Mouse (Mus musculus) neural tube, embryonic 15.5 days (tissue): ENCODE measurements around the gene Zkscan8. TPM values are rescaled to one million over a fixed set of nuclear protein-coding genes. Genes with fewer than 3 reads are reported as not detected.
"Not testable (repeated sequence)": the region's sequence is repeated elsewhere in the genome, so short reads cannot be mapped to it uniquely, and the experiment has no call there.

Source experiments
- ATAC-seq: fragments of 200-750 bp; cut with Nextera tagmentation; 2 replicates; pipeline ENCODE4 v1.8.0; 2017; ENCODE audit warnings: mild to moderate bottlenecking, moderate TSS enrichment, moderate library complexity; ENCODE audit not compliant: low FRiP score
- H3K27ac ChIP-seq: fragments of 300-500 bp; sonication (generic); replicated peaks from 2 replicates; pipeline ENCODE4 v1.5.1; 2015; ENCODE audit warnings: mild to moderate bottlenecking, inconsistent platforms
- H3K27me3 ChIP-seq: fragments of 300-500 bp; sonication (generic); replicated peaks from 2 replicates; pipeline ENCODE4 v1.6.1; 2015; ENCODE audit warnings: inconsistent platforms
- H3K36me3 ChIP-seq: fragments of 300-500 bp; sonication (generic); 2 replicates; pipeline ENCODE4 v1.6.1; 2015; ENCODE audit warnings: inconsistent platforms
- H3K4me1 ChIP-seq: fragments of 300-500 bp; sonication (generic); 2 replicates; pipeline ENCODE4 v1.6.1; 2015; ENCODE audit warnings: inconsistent platforms
- H3K4me2 ChIP-seq: fragments of 300-500 bp; sonication (generic); 2 replicates; pipeline ENCODE4 v1.6.1; 2015; ENCODE audit warnings: inconsistent platforms, mild to moderate bottlenecking, moderate library complexity
- H3K4me3 ChIP-seq: fragments of 300-500 bp; sonication (generic); replicated peaks from 2 replicates; pipeline ENCODE4 v1.5.1; 2015; ENCODE audit warnings: mild to moderate bottlenecking, inconsistent platforms
- H3K9ac ChIP-seq: fragments of 300-500 bp; sonication (generic); replicated peaks from 2 replicates; pipeline ENCODE4 v1.6.1; 2015; ENCODE audit warnings: mild to moderate bottlenecking, inconsistent platforms
- H3K9me3 ChIP-seq: fragments of 300-500 bp; sonication (generic); replicated peaks from 2 replicates; pipeline ENCODE4 v1.6.1; 2016; ENCODE audit warnings: inconsistent platforms
- WGBS: fragments of 180-500 bp; shearing (Covaris S2); methylation state at CpG from one replicate; pipeline ENCODE4 v1.1.7; 2015; ENCODE audit warnings: mixed read lengths; 5-methylcytosine and 5-hydroxymethylcytosine counted together
- polyA plus RNA-seq: library from polyadenylated mRNA; unstranded; fragments of >200 nt; fragmentation: Nextera tagmentation; extraction: Ambion mirVana; gene quantifications from 2 replicates; pipeline ENCODE4 v1.2.1, GENCODE M21; 2015

Zkscan8 gene
- 4.3 and 4.9 TPM in 2 replicates for polyA plus RNA-seq

DNA sequence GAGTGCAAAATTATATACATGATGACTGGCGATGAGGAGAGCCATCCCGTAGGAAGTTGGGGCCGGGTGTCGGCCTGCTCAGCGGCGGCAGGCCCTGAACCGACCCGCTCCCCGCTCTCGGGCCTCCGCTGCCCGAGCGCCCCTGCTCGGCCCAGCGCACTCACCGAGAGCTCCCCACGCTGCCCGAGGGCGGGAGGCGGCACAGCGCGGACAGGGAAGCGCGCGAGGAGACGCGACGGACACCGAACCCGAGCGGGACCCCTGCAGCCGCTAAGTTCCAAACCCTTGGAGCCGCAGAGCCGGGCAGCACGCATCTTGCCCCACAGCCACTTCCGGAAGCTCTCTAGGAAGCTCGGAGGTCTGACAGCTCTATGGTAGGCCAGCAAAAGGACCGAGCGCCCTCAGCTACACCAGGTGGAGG lies at the start of gene Zkscan8:
Gene Zkscan8, minus strand, starts transcription at position 340 of the 421 bp plus-strand sequence.
- Histone ChIP-seq H3K9ac (peak within 1 kb of the TSS; percentile 95), H3K4me1 (peaks cover 10% of the 10 kb centered on the region), H3K4me3 (peak within 1 kb of the TSS; percentile 98), H3K36me3 (peaks cover 12% of the 10 kb centered on the region), H3K27me3 (no peaks in the 10 kb centered on the region), H3K9me3 (no peaks in the 10 kb centered on the region), H3K4me2 (peak within 1 kb of the TSS; percentile 59), H3K27ac (peak within 1 kb of the TSS; percentile 92)
- peak; percentile 100 for ATAC-seq
- under 1% methylated on average over 38 of the region's 39 CpGs for WGBS

DNA sequence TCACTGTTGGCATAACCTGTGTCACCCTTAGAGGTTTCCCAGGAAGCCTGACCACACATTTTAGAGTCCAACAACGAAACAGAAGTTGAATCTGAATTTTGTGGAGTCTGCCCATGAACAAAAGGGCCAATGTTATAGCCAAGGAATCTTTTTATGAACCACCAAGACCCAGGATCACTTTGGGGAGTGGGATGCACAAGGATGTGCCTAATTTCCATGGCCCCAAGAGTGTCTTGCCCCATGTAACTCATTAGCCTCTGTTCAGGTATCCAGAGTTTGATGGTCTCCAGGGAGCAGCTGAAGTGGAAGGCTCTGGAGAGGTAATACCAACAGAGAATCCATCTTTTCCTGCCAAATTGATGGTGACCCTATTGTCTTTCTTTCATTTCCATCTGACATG lies 28.9 kb upstream of the Zkscan8 start, which contains the start of gene Olfr1535:
Gene Olfr1535, minus strand, starts transcription at position 101 of the 400 bp plus-strand sequence.
- H3K9me3 ChIP-seq: no peaks in the 10 kb centered on the region
- no peak within 1 kb of the TSS for H3K4me2 ChIP-seq
- no peaks in the 10 kb centered on the region for H3K27me3 ChIP-seq
- no peak within 1 kb of the TSS for H3K4me3 ChIP-seq
- no peak within 1 kb of the TSS for H3K9ac ChIP-seq
- no peak within 1 kb of the TSS for H3K27ac ChIP-seq
- 39% methylated on average over 1 of the region's 1 CpGs for WGBS
- no peaks in the 10 kb centered on the region for H3K4me1 ChIP-seq
- no peaks in the 10 kb centered on the region for H3K36me3 ChIP-seq
- ATAC-seq: no peak

DNA sequence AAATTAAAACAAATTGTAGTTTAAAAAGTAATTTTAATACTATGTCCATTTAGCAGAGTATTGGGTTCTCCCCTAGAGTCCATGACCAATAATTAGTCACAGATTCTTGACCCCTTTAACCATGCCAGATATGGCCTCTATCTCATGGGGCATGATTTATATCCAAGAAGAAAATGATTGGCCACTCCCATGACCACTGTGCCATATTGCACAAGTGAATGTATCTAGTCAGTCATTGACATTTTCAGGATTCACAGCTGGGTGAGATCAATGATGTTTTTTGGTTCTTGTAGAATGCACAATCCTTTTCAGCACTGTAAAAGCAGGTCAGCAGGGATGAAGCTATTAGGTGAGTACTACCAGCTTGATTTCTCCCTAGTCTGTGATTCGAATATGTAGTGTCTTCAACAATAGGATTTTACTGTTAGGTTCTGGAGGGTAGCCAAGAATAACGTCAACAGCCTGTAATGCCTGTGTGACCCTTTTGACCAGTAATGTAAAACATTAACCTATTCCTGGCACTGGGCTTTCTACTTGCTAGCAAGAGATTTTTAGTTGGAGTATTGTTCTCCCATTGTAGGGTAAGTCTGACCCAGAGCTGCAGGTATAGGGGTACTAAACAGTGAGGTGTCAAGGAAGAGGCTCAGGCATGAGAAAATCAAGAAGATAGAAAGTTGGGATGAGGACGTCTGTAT lies 19.6 kb upstream of the Zkscan8 start:
- H3K9ac ChIP-seq: no peak overlapping the region
- no peak overlapping the region for H3K4me2 ChIP-seq
- H3K36me3 ChIP-seq: no peaks in the 10 kb centered on the region
- no peaks in the 10 kb centered on the region for H3K4me1 ChIP-seq
- WGBS: 58% methylated on average over 3 of the region's 3 CpGs
- no peak overlapping the region for H3K4me3 ChIP-seq
- no peaks in the 10 kb centered on the region for H3K9me3 ChIP-seq
- no peaks in the 10 kb centered on the region for H3K27me3 ChIP-seq
- ATAC-seq: no peak
- H3K27ac ChIP-seq: no peak overlapping the region

DNA sequence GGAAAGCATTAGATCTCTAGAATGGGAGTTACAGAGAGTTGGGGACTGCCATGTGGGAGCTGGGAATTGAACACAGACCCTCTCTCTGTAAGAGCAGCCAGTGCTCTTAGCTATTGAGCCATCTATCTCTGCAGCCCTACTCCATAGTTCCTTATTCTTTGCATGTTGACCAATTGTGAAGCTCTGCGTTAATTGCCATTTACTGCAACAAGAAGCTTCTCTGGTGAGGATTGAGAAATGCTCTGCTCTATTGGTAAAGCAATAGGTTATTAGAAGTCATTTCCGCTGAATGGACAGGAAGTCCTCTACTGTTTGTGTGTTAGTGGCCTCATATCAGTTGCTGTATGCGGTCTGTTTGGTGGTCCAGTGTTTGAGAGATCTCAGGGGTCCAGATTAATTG lies 18.6 kb upstream of the Zkscan8 start:
- H3K9ac ChIP-seq: no peak overlapping the region
- no peaks in the 10 kb centered on the region for H3K36me3 ChIP-seq
- no peak overlapping the region for H3K4me2 ChIP-seq
- no peak overlapping the region for H3K4me3 ChIP-seq
- ATAC-seq: no peak
- over 99% methylated on average over 3 of the region's 3 CpGs for WGBS
- H3K27ac ChIP-seq: no peak overlapping the region
- no peaks in the 10 kb centered on the region for H3K9me3 ChIP-seq
- H3K4me1 ChIP-seq: no peaks in the 10 kb centered on the region
- no peaks in the 10 kb centered on the region for H3K27me3 ChIP-seq

DNA sequence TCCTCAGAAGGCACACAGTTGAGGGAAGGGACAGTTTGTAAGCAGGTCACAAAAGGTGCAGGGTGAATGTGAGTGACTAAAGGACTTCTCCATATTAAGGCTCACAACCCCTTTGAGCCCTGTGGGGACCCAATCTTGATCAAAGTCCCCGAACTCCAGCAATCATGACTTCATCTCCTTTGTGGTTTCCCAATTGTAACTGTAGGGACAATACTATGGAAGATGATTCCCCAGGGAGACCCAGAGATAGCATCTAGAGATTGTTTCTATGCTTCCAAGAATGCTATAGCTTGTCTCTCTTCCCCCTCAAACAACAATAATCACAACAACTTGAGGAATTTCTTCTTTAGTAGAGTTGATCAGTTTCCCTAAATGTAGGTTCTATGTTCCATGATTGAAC lies 11.8 kb upstream of the Zkscan8 start, which contains the start of gene Olfr1366:
Gene Olfr1366, minus strand, starts transcription at position 101 of the 400 bp plus-strand sequence.
- H3K4me1 ChIP-seq: no peaks in the 10 kb centered on the region
- no peaks in the 10 kb centered on the region for H3K36me3 ChIP-seq
- H3K27me3 ChIP-seq: no peaks in the 10 kb centered on the region
- 71% methylated on average over 1 of the region's 1 CpGs for WGBS
- H3K27ac ChIP-seq: no peak within 1 kb of the TSS
- no peak within 1 kb of the TSS for H3K9ac ChIP-seq
- ATAC-seq: no peak
- no peak within 1 kb of the TSS for H3K4me2 ChIP-seq
- no peak within 1 kb of the TSS for H3K4me3 ChIP-seq
- H3K9me3 ChIP-seq: no peaks in the 10 kb centered on the region

DNA sequence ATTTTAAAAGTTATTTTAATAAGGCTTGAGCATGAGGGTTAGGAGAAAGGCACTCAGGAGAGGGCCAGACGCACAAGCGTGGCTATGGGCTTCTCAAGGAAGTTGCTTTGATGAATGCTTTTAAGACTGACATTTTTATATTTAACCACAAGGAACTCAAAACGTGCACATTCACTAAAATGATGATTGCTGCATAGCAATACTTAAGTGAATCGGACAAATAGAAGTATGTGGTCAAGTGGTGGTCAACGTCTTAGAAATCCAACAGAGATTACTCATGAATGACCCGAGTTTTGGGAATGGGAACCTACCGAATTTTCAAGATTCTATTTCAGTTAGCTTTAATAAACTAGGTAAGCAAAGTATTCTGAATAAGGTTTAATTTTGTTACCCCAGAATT lies 784 bp downstream of the Zkscan8 start:
- H3K27me3 ChIP-seq: no peaks in the 10 kb centered on the region
- H3K4me2 ChIP-seq: peak overlapping the region; percentile 59
- no peak overlapping the region for H3K27ac ChIP-seq
- H3K9ac ChIP-seq: no peak overlapping the region
- peaks cover 10% of the 10 kb centered on the region for H3K4me1 ChIP-seq
- peaks cover 16% of the 10 kb centered on the region for H3K36me3 ChIP-seq
- peak overlapping the region; percentile 98 for H3K4me3 ChIP-seq
- H3K9me3 ChIP-seq: no peaks in the 10 kb centered on the region
- ATAC-seq: no peak
- 51% methylated on average over 7 of the region's 7 CpGs for WGBS

DNA sequence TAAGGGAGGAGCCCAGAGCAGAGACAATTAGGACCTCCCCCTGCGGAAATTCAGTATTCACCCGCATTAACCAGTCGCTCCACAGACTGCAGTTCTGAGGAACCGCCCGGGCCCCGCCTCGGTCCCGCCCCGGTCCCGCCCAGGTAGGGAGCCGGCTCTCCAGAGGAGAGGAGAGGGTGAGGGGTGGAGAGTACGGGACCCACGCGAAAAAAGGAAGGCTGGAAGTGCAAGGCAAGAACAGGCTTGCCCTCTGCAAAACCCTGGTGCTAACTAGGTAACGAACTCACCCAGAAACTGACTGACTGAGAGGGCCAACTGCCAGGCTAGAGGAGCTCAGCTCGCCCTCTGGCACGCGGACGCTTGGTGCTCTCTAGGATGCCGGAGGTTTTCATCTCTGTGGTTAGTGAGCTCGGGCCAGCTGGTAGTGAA lies 24.7 kb downstream of the Zkscan8 start:
- peak overlapping the region; percentile 73 for H3K4me3 ChIP-seq
- H3K27me3 ChIP-seq: no peaks in the 10 kb centered on the region
- H3K4me2 ChIP-seq: peak overlapping the region; percentile 68
- no peaks in the 10 kb centered on the region for H3K9me3 ChIP-seq
- H3K27ac ChIP-seq: peak overlapping the region; percentile 89
- WGBS: 0% methylated on average over 21 of the region's 21 CpGs
- no peaks in the 10 kb centered on the region for H3K36me3 ChIP-seq
- 0 out of 2 replicates have a peak, but pooled peaks cover 4% of the 10 kb centered on the region for H3K4me1 ChIP-seq
- H3K9ac ChIP-seq: peak overlapping the region; percentile 59
- ATAC-seq: peak; percentile 99

DNA sequence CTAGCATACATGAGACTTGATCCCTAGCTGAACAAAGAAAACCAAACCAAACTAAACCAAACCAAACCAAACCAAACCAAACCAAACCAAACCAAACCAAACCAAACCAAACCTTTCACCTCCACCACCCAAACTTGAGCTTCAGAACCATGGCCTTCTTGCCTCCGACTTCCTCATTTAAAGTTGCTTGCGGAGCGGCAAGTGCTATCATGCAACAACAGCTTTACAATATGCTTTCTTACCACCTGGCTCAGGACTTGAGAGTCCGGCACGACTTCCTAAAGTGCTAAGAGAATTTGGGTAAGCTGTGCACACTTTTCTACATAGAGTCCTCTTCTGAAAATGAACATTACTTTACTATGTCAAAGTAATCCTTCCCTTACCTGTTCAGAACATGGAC lies 28.6 kb downstream of the Zkscan8 start:
- Histone ChIP-seq H3K4me2 (no peak overlapping the region), H3K27ac (no peak overlapping the region), H3K27me3 (no peaks in the 10 kb centered on the region), H3K9ac (no peak overlapping the region), H3K36me3 (no peaks in the 10 kb centered on the region), H3K4me1 (0 out of 2 replicates have a peak, but pooled peaks cover 4% of the 10 kb centered on the region), H3K4me3 (no peak overlapping the region), H3K9me3 (no peaks in the 10 kb centered on the region)
- 89% methylated on average over 5 of the region's 5 CpGs for WGBS
- no peak for ATAC-seq

DNA sequence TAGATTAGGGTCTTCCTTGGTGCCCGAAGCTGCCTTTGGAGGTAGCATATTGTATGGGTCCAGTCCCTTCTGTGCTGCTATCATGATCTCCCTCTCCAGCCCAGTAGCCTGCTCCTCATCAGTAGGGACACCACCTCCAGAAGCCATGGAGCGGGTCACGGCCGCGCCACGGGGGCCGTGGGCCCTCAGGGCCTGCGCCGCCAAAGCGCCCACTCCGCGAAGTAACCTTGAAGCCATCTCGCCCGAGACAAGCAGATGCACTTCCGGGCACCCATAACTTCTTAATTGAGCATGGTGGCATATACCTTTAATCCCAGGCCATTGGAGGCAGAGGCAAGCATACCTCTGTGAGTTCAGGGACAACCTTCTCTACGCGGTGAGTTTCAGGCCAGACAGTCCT lies 29.7 kb downstream of the Zkscan8 start, which contains the start of gene Gm11273:
Gene Gm11273, minus strand, starts transcription at position 237 of the 400 bp plus-strand sequence.
- H3K4me3 ChIP-seq, H3K27me3 ChIP-seq, H3K27ac ChIP-seq, H3K9me3 ChIP-seq, H3K4me1 ChIP-seq, H3K9ac ChIP-seq, ATAC-seq, H3K4me2 ChIP-seq, H3K36me3 ChIP-seq: not testable (repeated sequence)
- 94% methylated on average over 17 of the region's 17 CpGs for WGBS

DNA sequence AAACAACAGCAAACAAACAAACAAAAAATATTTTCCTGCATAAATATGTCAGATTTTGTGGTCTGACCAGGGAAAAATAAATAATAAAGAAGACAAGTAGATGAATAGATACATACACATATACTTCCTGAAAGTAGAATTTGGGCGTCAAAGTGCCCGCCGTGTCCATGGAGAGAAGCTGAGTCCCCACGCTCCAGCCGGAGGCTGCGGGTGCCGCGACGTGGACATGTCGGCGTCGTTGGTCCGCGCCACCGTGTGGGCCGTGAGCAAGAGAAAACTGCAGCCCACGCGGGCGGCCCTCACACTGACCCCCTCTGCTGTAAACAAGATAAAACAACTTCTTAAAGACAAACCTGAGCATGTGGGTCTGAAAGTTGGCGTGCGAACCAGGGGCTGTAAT lies 35.8 kb downstream of the Zkscan8 start, which contains the start of gene AK157302:
Gene AK157302, plus strand, starts transcription at position 144 of the 400 bp plus-strand sequence.
- Histone ChIP-seq H3K4me1 (no peaks in the 10 kb centered on the region), H3K9ac (no peak within 1 kb of the TSS), H3K27ac (no peak within 1 kb of the TSS), H3K4me2 (no peak within 1 kb of the TSS), H3K36me3 (no peaks in the 10 kb centered on the region), H3K9me3 (no peaks in the 10 kb centered on the region), H3K27me3 (no peaks in the 10 kb centered on the region), H3K4me3 (no peak within 1 kb of the TSS)
- 93% methylated on average over 21 of the region's 21 CpGs for WGBS
- ATAC-seq: no peak

DNA sequence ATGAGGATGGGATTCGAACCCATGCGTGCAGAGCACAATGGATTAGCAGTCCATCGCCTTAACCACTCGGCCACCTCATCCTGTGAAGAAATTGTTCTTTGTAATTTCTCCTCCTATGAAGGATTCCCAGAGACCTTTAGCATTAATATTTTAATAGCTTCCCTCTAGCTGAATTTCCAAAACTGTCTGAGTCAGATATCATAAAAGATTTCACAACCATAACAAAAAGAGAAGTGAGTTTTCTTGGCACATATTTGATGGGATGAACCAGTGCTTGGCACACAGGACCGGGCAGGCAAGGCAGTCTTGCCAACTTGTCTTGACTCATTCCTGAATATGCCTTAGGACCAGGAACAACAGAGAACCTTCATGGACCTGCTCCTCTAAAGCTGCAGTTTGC lies 38.1 kb downstream of the Zkscan8 start:
- no peak for ATAC-seq
- WGBS: 95% methylated on average over 5 of the region's 5 CpGs
- Histone ChIP-seq H3K27me3 (no peaks in the 10 kb centered on the region), H3K9me3 (no peaks in the 10 kb centered on the region), H3K27ac (no peak overlapping the region), H3K4me1 (no peaks in the 10 kb centered on the region), H3K9ac (no peak overlapping the region), H3K36me3 (0 out of 2 replicates have a peak, but pooled peaks cover 2% of the 10 kb centered on the region), H3K4me2 (no peak overlapping the region), H3K4me3 (no peak overlapping the region)

DNA sequence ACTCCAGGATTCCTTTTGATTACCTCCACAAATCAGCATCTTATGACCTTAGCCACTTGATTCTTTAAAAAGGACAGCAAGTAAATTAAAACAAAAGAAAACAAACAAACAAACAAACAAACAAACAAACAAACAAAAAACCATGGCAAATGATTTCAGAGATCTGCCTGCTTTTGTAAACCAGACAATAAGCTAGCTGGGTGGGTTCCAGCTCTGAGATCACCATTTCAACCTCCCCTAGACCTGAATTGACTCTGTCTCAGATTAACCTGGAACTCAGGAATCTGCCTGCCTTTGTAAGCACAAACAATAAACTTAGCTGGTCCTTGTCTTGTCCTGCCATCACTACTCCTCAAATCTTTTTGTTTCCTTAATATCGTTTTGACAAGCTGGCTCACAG lies 44.0 kb downstream of the Zkscan8 start:
- H3K4me3 ChIP-seq: no peak overlapping the region
- H3K4me2 ChIP-seq: no peak overlapping the region
- 89% methylated on average over 1 of the region's 1 CpGs for WGBS
- H3K36me3 ChIP-seq: peaks cover 33% of the 10 kb centered on the region
- no peak for ATAC-seq
- H3K27me3 ChIP-seq: no peaks in the 10 kb centered on the region
- no peak overlapping the region for H3K27ac ChIP-seq
- no peaks in the 10 kb centered on the region for H3K4me1 ChIP-seq
- 0 out of 2 replicates have a peak, but pooled peaks cover 4% of the 10 kb centered on the region for H3K9me3 ChIP-seq
- no peak overlapping the region for H3K9ac ChIP-seq
